Mouse (Mus musculus): ENCODE data around the gene Lyz2. TPM values are rescaled to one million over a fixed set of nuclear protein-coding genes. Genes with fewer than 3 reads are reported as not detected.

Lyz2 gene
- total RNA-seq, 2 experiments from 2014 or later: 59.8 to 74.8 TPM

Other genes starting within 250 kb of the Lyz2 start
- not detected for gene Lrrc10, start 237.0 kb downstream of the Lyz2 start, total RNA-seq (2021)
- gene Cct2, start 218.5 kb downstream of the Lyz2 start, total RNA-seq (2021): 100 to 1,000 TPM; 264 to 274 TPM
- gene Frs2, start 133.8 kb downstream of the Lyz2 start, total RNA-seq (2021): 10 to 100 TPM; 37.5 to 39.2 TPM
- gene Yeats4, start 57.8 kb downstream of the Lyz2 start, total RNA-seq (2021): 10 to 100 TPM; 53.2 to 57.6 TPM
- not detected for gene 9530003J23Rik, start 43.6 kb downstream of the Lyz2 start, total RNA-seq (2021)
- gene Lyz1, start 10.5 kb upstream of the Lyz2 start, total RNA-seq (2021): 1 to 10 TPM; 6.8 to 8.3 TPM
- gene Cpsf6, start 97.7 kb upstream of the Lyz2 start, total RNA-seq (2021): 100 to 1,000 TPM; 103 to 113 TPM

Data from adrenal gland, postnatal 4 days (tissue).